Mouse (Mus musculus) frontal cortex, adult (tissue): Measurements from ENCODE around the gene Trim62.

Source experiments
- ATAC-seq: cut with Nextera tagmentation; 2 replicates; pipeline ENCODE4 v1.9.2; 2017; ENCODE audit warnings: mild to moderate bottlenecking, moderate library complexity, mixed read lengths; ENCODE audit not compliant: low TSS enrichment

Gene Trim62

DNA sequence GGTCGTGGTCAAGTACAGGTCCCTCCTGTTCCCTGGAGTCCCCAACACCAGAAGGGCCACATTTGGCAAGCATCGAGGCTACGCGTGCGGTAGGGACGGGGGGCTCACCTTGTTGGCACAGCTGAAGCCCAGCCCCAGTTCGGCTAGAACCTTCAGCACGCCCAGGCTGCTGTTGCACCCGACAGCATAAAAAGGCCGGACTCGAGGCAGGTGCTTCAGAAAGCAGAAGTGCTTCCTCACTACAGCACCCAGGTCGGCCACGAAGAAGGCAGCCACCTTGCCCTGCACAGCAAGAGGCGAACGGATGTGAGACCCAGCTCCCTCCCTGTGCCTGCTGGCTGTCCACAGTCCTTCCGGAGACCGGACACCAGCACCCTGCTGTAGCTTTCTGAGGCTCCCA is 76.3 kb downstream of the Trim62 start:
- ATAC-seq = no peak
